Mouse (Mus musculus) erythroblast, embryonic 14.5 days (primary cell): ENCODE measurements at regions not wholly inside any gene's neighbourhood (a gene's known extent, or its start where the extent isn't known, plus 50 kb on each side); places are given as distances from the start of the nearest gene placed in this dataset.

Experiments
- GATA1 ChIP-seq: IDR thresholded peaks from 2 replicates; pipeline ENCODE4 v1.6.1; 2012; ENCODE audit warnings: low read length, inconsistent platforms, mixed read lengths
- TAL1 ChIP-seq: IDR thresholded peaks from 3 replicates; pipeline ENCODE4 v1.6.1; 2012; ENCODE audit warnings: low read length, inconsistent platforms, mixed read lengths

GRCm38 (mm10) chr3:15205266-15206229 is 126.6 kb downstream of the Gm9733 start:
- TF ChIP-seq GATA1 (no peak), TAL1 (no peak)
